Mouse (Mus musculus) brain, embryonic 14.5 days (tissue): ENCODE results near the gene Fxyd3.

Experiments
- CTCF ChIP-seq: fragments of 200-500 bp; IDR thresholded peaks from 2 replicates; pipeline ENCODE4 v1.5.1; 2012; ENCODE audit warnings: inconsistent platforms, mild to moderate bottlenecking, moderate library complexity, borderline replicate concordance; ENCODE audit not compliant: insufficient read depth, insufficient read length; ENCODE audit errors: extremely low read depth
- POLR2A ChIP-seq: fragments of 200-500 bp; IDR thresholded peaks from 2 replicates; pipeline ENCODE4 v1.6.1; 2012; ENCODE audit warnings: mild to moderate bottlenecking, inconsistent platforms, borderline replicate concordance; ENCODE audit not compliant: poor library complexity, insufficient read depth, insufficient read length, severe bottlenecking; ENCODE audit errors: extremely low read depth

- TF ChIP-seq CTCF (no peak), POLR2A (no peak)
Observed at GRCm38 (mm10) chr7:31073546-31073945, 3.0 kb downstream of the Fxyd3 start.
